Mouse (Mus musculus) splenic B cell, adult 2 months (primary cell): ENCODE data around the gene 1700016H13Rik.
A peak's percentile ranks its signal among the peaks of the same experiment; 100 is the strongest.

Experiments used
- DNase-seq: peaks from one replicate; pipeline ENCODE4 v3.0.0-alpha.2; 2011; ENCODE audit warnings: low read depth, low spot score
- H3K27me3 ChIP-seq: 2 replicates; pipeline ENCODE4 v1.6.1; 2012; ENCODE audit warnings: mild to moderate bottlenecking, low read length, moderate library complexity, mixed read lengths; ENCODE audit not compliant: control insufficient read depth, poor library complexity, insufficient read depth, severe bottlenecking
- H3K36me3 ChIP-seq: 2 replicates; pipeline ENCODE4 v1.6.1; 2012; ENCODE audit warnings: mild to moderate bottlenecking, low read length, moderate library complexity, mixed read lengths; ENCODE audit not compliant: control insufficient read depth, poor library complexity, insufficient read depth, severe bottlenecking

Gene 1700016H13Rik

DNA sequence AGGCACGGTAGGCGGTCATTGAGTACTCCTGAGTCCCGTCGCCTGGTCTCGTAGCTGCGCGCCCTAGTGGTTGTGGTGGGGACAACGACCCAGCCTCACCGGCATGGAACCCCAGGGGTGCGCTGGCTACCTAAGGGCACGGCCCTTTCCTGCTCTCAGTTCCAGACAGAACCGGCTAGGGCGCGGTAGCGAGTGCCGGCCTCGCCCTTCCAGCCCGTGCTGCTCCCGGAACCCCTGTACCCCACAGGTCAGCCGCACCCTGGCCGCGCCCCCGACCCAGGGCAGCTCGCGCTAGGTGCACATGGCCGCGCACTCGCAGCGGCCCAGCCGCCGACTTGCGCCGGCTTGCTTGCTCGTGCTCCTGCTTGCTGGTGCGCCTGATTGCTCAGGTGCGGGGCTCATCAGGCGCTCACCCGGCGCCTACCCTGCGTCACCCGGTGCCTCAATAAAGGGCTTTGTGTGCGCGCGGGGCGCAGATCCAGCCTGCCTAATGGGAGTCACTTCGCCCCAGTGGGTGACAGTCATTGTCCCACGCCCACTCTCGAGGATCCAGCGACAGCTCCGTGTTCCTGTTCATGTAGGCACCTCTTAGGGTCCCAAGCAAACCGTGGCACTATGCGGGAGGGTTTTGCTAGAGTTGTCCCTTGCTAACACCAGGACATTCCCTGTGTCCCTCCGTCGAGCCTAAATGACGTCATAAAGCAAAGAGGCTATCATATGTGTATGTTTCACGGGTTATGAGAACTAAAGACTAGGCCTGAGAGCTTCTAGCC, at the start of gene 1700016H13Rik:
1700016H13Rik (minus strand) TSS at position 665 of the 773 bp plus-strand sequence.
- peak; percentile 81 for DNase-seq
- no peaks in the 10 kb centered on the region for H3K36me3 ChIP-seq

DNA sequence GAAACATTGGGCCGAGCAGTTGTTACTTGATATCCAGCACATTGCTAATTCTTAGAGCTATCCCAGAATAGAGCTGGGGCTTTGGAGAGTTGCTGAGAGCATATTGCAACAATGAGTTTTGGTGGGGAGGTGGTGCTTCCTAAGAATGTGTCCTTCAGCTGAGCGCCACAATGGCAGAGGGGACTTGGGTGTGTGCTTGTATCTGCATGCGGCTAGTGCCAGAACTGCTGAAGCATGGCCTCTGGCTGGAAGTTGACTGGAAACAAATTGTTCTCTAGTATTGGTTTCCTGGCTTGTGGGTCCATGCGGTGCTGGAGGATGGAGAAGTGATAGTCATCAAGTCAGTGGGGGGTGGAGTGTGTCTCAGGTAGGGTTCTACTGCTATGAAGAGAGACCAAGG, 49.5 kb upstream of the 1700016H13Rik start:
- no peak for DNase-seq
- H3K36me3 ChIP-seq = no peaks in the 10 kb centered on the region
- no peaks in the 10 kb centered on the region for H3K27me3 ChIP-seq

More for the DNA sequence above, at the start of gene 1700016H13Rik:
- no peaks in the 10 kb centered on the region for H3K27me3 ChIP-seq

DNA sequence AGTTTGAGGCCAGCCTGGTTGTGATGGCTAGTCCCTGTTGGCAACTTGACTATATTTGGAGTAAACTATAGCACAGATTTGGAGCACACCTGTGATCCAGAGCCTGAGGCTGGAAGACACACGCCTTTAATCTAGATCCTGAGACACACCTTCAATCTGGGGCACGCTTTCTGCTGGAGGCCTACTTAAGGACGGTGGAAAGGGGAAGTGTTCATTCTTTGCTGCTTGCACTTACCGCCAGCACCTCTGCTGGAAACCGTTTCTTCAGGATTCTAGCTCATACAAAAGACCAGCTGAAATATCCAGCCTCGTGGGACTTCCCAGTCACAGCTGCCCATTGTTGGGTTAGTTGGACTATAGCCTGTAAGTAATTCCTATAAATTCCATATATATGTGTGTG, 46.7 kb upstream of the 1700016H13Rik start:
- Histone ChIP-seq H3K27me3 (no peaks in the 10 kb centered on the region), H3K36me3 (no peaks in the 10 kb centered on the region)
- DNase-seq = peak; percentile 67

DNA sequence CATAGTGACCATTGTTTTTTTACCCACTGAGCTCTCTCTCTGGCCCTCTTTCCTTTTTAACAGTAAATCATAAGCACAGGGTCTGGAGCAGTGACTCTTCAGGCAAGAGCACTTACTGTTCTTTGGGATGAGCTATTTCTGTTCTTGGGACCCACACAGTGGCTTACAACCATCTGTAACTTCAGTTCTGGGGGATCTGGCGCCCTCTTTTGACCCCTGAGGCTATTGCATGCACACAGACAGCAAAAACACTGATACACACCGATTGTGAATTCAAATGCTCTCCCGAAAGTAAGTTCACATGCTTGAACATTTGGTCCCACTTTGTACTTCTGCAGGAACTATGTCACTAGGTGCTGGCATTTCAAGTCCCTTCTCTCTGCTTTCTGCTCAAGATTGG, 45.7 kb upstream of the 1700016H13Rik start:
- Histone ChIP-seq H3K27me3 (no peaks in the 10 kb centered on the region), H3K36me3 (no peaks in the 10 kb centered on the region)
- DNase-seq = peak; percentile 61

DNA sequence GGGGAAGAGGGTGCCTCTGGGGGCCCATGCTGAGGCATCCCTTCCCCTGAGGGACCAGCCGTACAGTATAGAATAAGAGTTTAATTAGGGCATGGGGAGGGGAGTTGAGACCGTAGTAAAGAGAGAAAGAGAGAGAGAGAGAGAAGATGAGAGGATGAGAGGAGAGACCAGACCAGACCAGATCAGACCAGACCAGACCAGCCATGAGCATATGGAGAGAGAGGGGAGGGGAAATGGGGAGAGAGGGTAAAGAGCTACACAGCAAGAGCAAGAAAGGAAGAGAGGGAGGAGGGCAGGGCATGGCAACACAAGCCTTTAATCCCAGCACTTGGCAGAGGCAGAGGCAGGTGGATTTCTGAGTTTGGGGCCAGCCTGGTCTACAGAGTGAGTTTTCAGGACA, 44.9 kb upstream of the 1700016H13Rik start:
- Histone ChIP-seq H3K36me3 (no peaks in the 10 kb centered on the region), H3K27me3 (no peaks in the 10 kb centered on the region)
- DNase-seq = no peak

DNA sequence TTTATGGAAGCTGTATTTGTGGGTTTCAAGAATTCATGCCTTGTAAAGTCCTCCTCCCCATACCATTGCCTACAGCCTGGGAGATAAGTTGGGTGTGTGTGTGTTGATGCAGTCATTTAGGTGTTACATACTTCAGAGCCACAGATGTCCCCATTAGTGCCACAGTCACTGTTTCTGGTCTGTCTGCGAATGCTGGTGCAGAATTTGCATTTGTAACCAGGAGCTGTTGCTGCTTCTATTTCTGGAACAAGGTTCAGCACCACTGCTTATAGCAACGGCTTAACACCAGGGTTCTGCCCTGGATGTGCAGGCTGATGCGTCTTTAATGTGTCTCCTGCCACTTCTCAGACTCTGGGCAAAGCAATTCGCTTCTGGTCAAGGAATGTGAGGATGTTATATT, 43.7 kb upstream of the 1700016H13Rik start:
- Histone ChIP-seq H3K27me3 (no peaks in the 10 kb centered on the region), H3K36me3 (no peaks in the 10 kb centered on the region)
- DNase-seq = peak; percentile 76

DNA sequence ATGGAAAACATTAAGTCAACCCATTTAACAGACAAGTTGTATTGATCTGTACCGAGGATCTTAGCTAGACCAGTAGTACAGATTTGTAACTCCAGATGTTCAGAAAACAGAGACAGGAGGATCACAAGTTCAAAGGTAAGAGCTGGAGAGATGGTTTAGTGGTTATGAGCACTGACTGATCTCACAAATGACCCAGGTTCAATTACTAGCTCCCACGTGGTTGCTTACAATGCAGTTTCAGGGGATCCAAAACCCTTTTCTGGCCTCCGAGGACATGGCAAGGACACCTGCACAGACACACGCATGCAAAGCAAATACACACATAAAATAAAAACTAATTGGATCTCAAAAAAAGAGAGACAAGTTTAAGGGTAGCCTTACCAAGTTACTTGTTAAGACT, 42.8 kb upstream of the 1700016H13Rik start:
- Histone ChIP-seq H3K36me3 (no peaks in the 10 kb centered on the region), H3K27me3 (no peaks in the 10 kb centered on the region)

DNA sequence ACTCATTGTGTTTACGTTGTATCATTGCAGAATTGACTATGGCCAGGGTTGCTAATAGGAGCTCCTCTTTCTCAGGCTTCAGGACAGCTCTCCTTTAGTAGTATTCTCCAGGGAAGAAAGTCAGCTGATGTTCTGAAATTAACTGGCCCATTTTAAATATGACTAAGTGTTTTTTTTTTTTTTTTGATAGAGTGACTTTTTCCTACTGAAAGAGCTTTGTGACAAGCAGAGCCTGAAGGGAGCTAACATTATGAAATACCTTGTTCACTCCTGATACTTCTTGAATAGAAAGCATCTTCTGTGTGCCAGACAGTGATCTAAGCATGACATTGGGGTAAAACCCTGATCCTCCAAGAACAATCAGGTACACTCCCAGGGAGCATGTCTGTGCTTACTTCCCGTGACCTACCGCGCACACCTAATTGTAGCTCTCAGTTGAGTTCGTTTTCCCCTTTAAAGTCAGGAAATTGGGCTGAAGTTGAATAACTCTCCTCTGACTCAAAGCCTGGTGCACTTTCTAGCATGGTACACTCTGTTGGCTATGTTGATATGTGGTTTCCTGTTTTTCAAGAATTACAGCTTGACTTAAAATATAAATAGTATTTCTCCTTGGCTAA, 42.2 kb upstream of the 1700016H13Rik start:
- H3K27me3 ChIP-seq = no peaks in the 10 kb centered on the region
- DNase-seq = peak; percentile 25

More for the DNA sequence above, 42.8 kb upstream of the 1700016H13Rik start:
- peak; percentile 13 for DNase-seq

DNA sequence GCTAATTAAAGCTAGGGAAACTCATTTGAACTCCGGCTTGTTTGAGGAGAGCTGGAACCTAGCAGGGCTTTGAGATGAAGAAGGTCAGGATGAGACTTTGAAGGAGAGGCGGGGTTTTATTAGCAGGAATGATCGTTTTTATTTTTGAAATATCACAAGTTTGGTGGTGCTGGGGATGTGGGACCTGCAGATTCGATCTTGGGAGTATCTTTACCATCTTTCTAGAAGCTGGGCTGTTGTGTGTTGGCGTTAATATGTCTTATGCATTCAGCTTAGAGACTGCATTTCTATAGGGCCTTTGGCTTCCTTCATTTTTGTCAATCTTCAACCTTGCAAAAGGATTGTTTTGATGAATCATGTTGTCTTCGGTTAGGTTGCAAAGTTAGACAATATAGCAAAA, 38.3 kb upstream of the 1700016H13Rik start:
- Histone ChIP-seq H3K36me3 (no peaks in the 10 kb centered on the region), H3K27me3 (no peaks in the 10 kb centered on the region)
- DNase-seq = no peak

More for the DNA sequence above, 42.2 kb upstream of the 1700016H13Rik start:
- no peaks in the 10 kb centered on the region for H3K36me3 ChIP-seq

DNA sequence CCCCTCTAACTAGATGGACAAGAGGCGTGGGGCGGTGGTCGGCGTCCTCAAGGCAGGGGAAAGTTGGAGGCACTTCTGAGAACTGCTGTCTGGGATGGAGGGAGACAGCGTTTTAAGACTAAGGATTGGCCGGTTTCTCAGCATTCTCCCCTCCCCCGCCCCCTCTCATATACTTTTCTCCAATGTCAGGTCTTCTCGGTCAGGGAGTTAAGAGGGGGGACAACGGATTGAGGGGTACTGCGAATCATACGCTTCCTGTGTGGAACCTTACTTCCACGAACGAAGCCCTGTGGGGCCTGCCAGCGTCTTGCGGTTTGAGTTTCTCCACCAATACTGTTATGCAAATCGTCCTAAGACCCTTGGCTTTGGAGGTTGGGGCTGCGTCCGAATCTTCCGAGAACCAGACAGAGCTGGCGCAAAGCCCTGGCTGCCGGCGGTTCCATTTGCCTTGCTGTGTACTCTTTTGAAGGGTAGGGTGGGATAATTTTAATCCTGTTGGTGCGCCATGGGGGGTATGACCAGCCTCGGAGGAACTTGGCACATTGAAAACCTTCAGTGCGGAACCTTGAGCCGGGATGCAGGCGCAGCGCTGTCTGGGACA, 37.3 kb upstream of the 1700016H13Rik start:
- Histone ChIP-seq H3K27me3 (no peaks in the 10 kb centered on the region), H3K36me3 (no peaks in the 10 kb centered on the region)
- DNase-seq = peak; percentile 44

DNA sequence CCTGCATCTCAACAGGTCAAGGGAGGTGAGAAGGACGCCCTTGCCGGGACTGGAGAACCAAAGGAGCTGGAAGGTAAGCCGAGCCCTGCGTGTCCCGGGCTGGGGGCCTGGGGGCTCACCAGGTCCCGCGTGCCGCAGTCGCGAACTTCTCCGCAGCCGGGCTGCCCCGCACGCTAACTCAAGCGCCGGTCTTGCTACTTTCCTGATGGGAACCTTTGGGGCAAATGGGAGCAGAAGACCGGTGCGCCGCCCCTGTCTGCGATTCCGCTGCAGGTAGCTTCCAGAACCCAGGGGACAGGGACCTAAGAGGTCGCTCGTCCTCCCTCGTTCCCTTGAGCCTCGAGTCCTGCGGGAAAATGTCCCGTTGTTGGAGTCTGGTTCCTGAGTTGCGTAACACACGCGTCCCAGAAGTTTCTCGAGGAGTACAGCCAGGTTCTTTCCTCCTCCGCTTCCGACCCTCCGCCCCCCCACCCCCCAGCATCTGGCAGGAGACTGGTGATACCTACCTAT, 36.8 kb upstream of the 1700016H13Rik start:
- no peak for DNase-seq
- no peaks in the 10 kb centered on the region for H3K36me3 ChIP-seq
- no peaks in the 10 kb centered on the region for H3K27me3 ChIP-seq

DNA sequence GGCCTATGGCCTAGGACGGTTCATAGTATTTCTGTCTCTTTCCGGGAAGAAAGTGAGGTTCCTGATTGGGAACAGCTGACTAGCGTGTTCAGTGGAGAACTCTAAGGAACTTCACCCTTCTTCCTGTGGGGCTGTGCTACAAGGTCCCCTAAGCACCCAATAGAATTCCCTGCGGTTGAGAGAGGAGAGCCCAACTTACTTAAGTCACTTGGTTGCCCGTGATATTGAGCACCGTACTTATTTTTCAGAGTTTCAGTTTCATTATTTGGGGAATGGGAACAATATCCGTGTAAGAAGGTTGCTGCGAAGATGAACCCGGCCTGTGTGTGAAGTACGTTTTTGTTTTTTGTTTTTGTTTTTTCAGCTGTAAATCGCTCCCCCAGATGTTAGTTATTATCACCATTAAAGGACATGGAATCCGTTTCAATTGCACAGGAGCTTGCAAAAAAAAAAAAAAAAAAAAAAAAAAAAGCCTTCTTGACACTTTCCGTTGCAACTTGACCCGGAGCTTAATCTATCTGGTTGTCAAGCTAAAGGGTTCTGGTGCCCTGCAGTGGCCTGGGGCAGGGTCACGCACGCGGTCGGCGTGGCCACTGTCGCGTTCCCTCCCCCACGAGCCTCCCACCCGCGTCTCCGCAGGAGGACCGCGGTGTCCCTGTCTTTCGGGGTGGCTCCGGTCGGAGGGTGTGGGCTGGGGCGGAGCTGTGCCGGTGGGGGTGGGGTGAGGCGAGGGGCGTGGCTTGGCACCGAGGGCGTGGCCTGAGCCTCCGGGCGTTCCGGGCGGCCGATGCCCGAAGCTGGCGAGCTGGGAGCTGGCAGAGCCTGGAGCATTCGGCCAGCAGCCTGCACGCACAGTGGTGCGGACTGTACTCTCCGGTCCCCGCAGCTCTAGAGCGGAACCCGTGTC, 36.1 kb upstream of the 1700016H13Rik start, which contains the start of gene Aff1:
Aff1 (plus strand) TSS at position 751 of the 907 bp plus-strand sequence.
- DNase-seq = peak; percentile 93
- no peaks in the 10 kb centered on the region for H3K27me3 ChIP-seq
- H3K36me3 ChIP-seq = no peaks in the 10 kb centered on the region

DNA sequence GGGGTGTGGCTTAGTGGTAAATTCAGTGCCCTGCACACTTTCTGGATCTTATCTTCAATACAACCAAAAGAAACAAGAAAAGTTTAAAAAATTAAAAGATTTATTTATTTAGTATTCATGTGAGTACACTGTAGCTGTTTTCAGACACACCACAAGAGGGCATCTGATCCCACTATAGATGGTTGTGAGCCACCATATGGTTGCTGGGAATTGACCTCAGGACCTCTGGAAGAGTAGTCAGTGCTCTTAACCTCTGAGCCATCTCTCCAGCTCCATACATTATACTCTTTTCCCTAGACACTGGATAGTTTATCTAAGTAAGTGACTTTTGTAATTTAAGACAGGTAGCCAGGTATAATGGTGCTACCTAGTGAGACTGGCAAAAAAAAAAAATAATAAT, 35.4 kb upstream of the 1700016H13Rik start:
- peak; percentile 29 for DNase-seq
- H3K36me3 ChIP-seq = no peaks in the 10 kb centered on the region
- H3K27me3 ChIP-seq = no peaks in the 10 kb centered on the region

DNA sequence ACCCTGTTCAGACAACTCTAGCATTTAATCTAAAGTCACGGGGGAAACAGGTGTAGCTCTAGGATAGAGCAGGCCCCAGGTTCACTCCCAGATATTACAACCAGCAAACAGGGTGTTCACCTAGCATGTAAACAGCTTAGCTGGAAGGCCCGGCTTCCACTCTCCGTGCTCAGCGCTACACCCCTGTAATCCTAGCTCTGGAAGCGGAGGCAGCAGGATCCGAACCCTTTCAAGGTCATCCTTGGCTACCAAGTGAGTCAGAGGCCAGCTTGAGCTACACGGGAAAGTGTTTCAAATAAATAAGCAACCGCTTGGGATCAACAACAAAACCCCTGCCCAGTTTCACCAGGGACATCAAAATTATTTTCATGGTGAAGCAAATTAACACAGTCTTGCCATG, 34.4 kb upstream of the 1700016H13Rik start:
- H3K36me3 ChIP-seq = no peaks in the 10 kb centered on the region
- H3K27me3 ChIP-seq = no peaks in the 10 kb centered on the region
- DNase-seq = no peak
